Mouse (Mus musculus) heart, postnatal 0 days (tissue): Measurements from ENCODE around the gene Fam241a. TPM values are rescaled to one million over a fixed set of nuclear protein-coding genes. Genes with fewer than 3 reads are reported as not detected.

Experiments used
- ATAC-seq: fragments of 200-750 bp; cut with Nextera tagmentation; 2 replicates; pipeline ENCODE4 v1.8.0; 2017; ENCODE audit warnings: low read depth, moderate number of reproducible peaks, moderate library complexity; ENCODE audit not compliant: insufficient read depth
- DNase-seq: peaks from one replicate; pipeline ENCODE4 v3.0.0-alpha.2; 2016; ENCODE audit warnings: low spot score
- H3K27ac ChIP-seq: fragments of 300-500 bp; sonication (generic); 2 replicates; pipeline ENCODE4 v1.5.1; 2014; ENCODE audit warnings: low read depth, mild to moderate bottlenecking
- H3K27me3 ChIP-seq: fragments of 300-500 bp; sonication (generic); 2 replicates; pipeline ENCODE4 v1.6.1; 2014; ENCODE audit warnings: low read length, mixed read lengths; ENCODE audit not compliant: control insufficient read depth, insufficient read depth
- H3K36me3 ChIP-seq: fragments of 300-500 bp; sonication (generic); replicated peaks from 2 replicates; pipeline ENCODE4 v1.6.1; 2014; ENCODE audit warnings: low read length, mixed read lengths; ENCODE audit not compliant: control insufficient read depth, insufficient read depth
- H3K4me1 ChIP-seq: fragments of 300-500 bp; sonication (generic); 2 replicates; pipeline ENCODE4 v1.6.1; 2014; ENCODE audit warnings: antibody characterized with exemption; ENCODE audit not compliant: control insufficient read depth, insufficient read depth
- H3K4me2 ChIP-seq: fragments of 300-500 bp; sonication (generic); 2 replicates; pipeline ENCODE4 v1.6.1; 2014; ENCODE audit warnings: low read depth, mild to moderate bottlenecking, low read length, moderate library complexity
- H3K4me3 ChIP-seq: fragments of 300-500 bp; sonication (generic); 2 replicates; pipeline ENCODE4 v1.5.1; 2014; ENCODE audit warnings: low read depth, low read length
- H3K9ac ChIP-seq: fragments of 300-500 bp; sonication (generic); replicated peaks from 2 replicates; pipeline ENCODE4 v1.6.1; 2014; ENCODE audit warnings: low read depth, low read length, mixed read lengths
- H3K9me3 ChIP-seq: fragments of 300-500 bp; sonication (generic); replicated peaks from 2 replicates; pipeline ENCODE4 v1.6.1; 2016; ENCODE audit warnings: low read length; ENCODE audit not compliant: control insufficient read depth
- CTCF ChIP-seq: IDR thresholded peaks from 2 replicates; pipeline ENCODE4 v1.5.1; 2016; ENCODE audit warnings: antibody characterized with exemption, control low read depth, low read depth
- EP300 ChIP-seq: IDR thresholded peaks from 2 replicates; pipeline ENCODE4 v1.6.1; 2016; ENCODE audit warnings: antibody characterized with exemption, low read depth
- WGBS: fragments of 180-500 bp; shearing (Covaris S2); extraction: QIAGEN DNeasy Blood & Tissue Kit; methylation state at CpG from one replicate; pipeline ENCODE4 v1.1.7; 2014; 5-methylcytosine and 5-hydroxymethylcytosine counted together
- polyA plus RNA-seq: library from polyadenylated mRNA; unstranded; fragments of >200 nt; fragmentation: Nextera tagmentation; extraction: Ambion mirVana; gene quantifications from 2 replicates; pipeline ENCODE4 v1.2.1, GENCODE M21; 2015
- total RNA-seq: library from RNA; depleted of rRNA; stranded (reverse); fragments of >200 nt; gene quantifications from 2 replicates; pipeline ENCODE4 v1.2.3, GENCODE M21; 2014; ENCODE audit warnings: low replicate concordance; rRNA removed

The Fam241a gene
- 9.1 and 10.1 TPM in 2 replicates for total RNA-seq
- 7.8 and 8.3 TPM in 2 replicates for polyA plus RNA-seq

DNA sequence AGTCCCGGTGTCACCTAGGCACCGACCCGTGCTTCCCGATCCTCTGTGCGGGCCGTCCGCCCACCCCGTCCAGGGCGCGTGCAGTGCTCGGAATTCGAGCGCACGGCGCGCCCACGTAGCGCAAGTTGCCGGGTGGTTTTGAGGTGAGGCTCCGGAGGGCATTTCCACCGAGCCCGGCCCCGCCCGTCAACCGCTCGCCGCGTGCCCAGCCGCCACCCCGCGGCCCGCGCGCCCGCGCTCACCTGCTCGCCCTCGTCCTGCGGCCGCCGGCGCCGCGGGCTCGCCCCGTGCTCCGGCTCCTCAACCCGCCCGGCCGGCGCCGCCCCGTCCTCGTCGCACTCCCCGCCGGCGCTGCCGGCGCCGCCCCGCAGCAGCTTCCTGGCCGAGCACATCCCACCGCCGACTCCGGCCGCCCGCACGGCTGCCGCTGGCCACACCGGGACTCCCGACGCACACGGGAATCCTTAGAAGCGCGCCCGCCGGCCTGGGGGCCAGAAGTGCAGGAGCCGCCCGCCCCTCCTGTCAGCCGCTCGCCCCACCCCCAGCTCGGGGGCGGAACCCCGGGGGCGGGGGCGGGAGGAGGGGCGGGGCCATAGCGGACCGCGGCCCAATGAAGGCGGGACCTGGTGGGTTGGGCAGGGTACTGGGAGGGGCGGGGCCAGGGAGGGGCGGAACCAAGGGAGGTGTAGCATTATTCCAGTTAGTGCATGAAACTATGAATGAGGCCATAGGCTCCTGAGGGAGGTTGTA is at the start of gene Fam241a:
Fam241a (minus strand) TSS at position 533 of the 750 bp plus-strand sequence.
- Histone ChIP-seq H3K9me3 (no peaks in the 10 kb centered on the region), H3K27me3 (no peaks in the 10 kb centered on the region), H3K9ac (peak within 1 kb of the TSS; percentile 77), H3K4me3 (peak within 1 kb of the TSS; percentile 96), H3K36me3 (no peaks in the 10 kb centered on the region), H3K4me2 (peak within 1 kb of the TSS; percentile 87), H3K4me1 (peaks cover 7% of the 10 kb centered on the region; the same call in 1 of the 2 replicates), H3K27ac (peak within 1 kb of the TSS; percentile 80)
- peak; percentile 98 for ATAC-seq
- WGBS = under 1% methylated on average over 77 of the region's 94 CpGs
- DNase-seq = peak; percentile 80
- TF ChIP-seq EP300 (no peak), CTCF (no peak)

DNA sequence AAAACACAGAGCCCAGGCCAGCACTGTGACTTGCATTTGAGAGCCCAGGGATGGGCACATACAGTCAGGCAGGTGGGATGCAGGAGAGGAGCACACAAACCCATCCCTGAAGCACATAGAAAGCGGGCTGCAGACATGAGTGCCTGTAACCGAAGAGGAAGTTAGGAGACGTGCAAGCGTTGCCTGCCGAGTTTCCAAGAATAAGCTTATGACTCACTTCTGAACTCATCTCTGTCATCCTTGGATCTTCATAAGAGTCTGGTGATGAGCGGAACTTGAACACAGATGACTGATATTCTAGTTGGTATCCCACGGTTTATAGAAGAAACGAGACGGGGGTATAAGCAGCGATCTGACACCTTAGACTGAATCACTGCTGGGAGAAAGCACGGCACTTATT is 36.3 kb upstream of the Fam241a start:
- Histone ChIP-seq H3K4me1 (no peaks in the 10 kb centered on the region), H3K27me3 (no peaks in the 10 kb centered on the region), H3K9ac (no peak overlapping the region), H3K4me3 (no peak overlapping the region), H3K4me2 (no peak overlapping the region), H3K36me3 (no peaks in the 10 kb centered on the region), H3K9me3 (0 out of 2 replicates have a peak, but pooled peaks cover 2% of the 10 kb centered on the region), H3K27ac (no peak overlapping the region)
- 84% methylated on average over 11 of the region's 11 CpGs for WGBS
- DNase-seq = no peak
- TF ChIP-seq EP300 (no peak), CTCF (no peak)
- no peak for ATAC-seq

DNA sequence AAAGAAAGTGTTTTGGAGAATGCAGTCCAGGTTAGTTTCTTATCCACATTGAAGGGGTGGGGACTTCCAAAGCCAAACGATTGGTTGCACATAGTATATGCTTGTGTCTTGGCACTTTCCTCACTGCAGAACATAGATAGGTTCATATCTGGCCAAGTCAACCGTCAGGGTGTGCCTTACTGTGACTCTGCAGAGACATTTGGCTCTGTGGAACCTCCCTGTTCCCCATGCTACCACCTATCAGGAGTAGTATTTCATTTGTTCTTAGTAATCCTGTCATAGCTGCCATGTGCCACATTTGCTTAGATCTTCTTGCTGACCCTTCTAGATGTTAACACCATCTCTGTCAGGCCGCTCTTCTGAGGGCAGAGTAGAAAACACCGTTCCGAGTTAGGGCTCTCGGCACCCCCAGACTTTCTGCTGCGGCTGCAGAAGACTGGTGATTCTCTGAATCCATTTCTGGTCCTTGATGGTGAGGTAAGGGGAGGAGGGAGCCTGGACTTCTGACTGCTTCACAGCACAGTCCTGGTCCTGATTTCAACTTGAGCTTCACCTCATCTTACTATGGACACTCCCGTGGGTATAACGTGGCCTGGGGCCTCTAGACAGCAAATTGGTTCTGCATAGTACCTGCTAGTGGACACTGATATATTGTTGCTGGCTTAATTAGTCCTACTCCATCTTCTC is 34.3 kb upstream of the Fam241a start:
- no peaks in the 10 kb centered on the region for H3K4me1 ChIP-seq
- H3K4me2 ChIP-seq = no peak overlapping the region
- no peaks in the 10 kb centered on the region for H3K27me3 ChIP-seq
- no peaks in the 10 kb centered on the region for H3K9me3 ChIP-seq
- ATAC-seq (peak; percentile 70), DNase-seq (peak; percentile 20)
- H3K36me3 ChIP-seq = no peaks in the 10 kb centered on the region
- H3K27ac ChIP-seq = peak overlapping the region; percentile 66
- H3K9ac ChIP-seq = no peak overlapping the region
- TF ChIP-seq EP300 = no peak
- no peak for TF ChIP-seq CTCF
- no peak overlapping the region for H3K4me3 ChIP-seq
- WGBS = 56% methylated on average over 9 of the region's 9 CpGs

DNA sequence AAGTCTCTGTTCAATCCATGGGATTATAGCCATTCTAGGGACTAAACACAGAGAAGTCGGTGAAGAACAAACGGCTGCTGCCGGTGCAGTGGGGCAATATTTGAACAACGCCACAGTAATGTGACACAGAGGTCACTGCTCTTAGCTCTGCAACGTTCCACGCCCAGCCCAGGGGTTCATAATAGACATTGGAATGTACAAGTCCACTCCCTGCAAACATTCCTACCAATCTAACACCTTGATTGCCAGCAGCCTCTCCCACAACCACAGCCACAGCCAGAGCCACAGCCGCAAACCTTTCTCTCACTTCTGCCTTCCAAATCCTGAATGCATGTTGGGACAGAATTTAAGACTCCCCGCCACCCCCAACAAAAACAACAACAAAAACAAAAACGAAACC is 33.8 kb upstream of the Fam241a start:
- H3K9me3 ChIP-seq = no peaks in the 10 kb centered on the region
- DNase-seq (peak; percentile 48), ATAC-seq (peak; percentile 95)
- TF ChIP-seq CTCF = no peak
- no peak for TF ChIP-seq EP300
- H3K9ac ChIP-seq = no peak overlapping the region
- peak overlapping the region; percentile 66 for H3K27ac ChIP-seq
- no peaks in the 10 kb centered on the region for H3K27me3 ChIP-seq
- no peaks in the 10 kb centered on the region for H3K4me1 ChIP-seq
- no peaks in the 10 kb centered on the region for H3K36me3 ChIP-seq
- no peak overlapping the region for H3K4me2 ChIP-seq
- WGBS = 39% methylated on average over 9 of the region's 9 CpGs
- H3K4me3 ChIP-seq = no peak overlapping the region

DNA sequence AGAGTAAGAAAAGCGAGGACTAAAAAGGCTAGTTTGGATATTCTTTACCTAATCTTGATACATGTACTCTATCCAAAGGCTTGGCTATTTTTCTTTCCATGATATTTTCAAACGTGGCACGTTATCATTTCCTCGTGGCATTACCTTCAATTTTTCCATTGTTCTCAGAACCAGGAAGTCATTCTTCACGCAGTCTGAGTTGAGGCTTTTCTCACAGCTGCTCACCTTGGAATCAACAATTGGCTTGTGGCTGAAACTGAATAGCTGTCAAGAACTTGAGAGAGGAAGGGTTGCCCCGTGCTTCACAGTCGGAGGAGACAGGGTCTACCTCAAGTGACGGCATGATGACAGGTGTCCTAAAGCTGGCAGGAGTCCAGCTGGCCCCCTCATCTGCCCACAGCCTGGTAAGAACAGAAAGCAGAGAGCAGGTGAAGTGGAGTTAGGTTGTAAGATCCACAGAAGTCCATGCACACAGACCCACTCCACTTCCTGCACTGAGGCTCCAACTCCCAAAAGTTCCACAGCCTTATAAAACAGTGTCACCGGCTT is 30.6 kb upstream of the Fam241a start:
- Histone ChIP-seq H3K4me3 (no peak overlapping the region), H3K27ac (no peak overlapping the region), H3K4me2 (no peak overlapping the region), H3K36me3 (no peaks in the 10 kb centered on the region), H3K9ac (no peak overlapping the region), H3K27me3 (no peaks in the 10 kb centered on the region), H3K9me3 (no peaks in the 10 kb centered on the region), H3K4me1 (no peaks in the 10 kb centered on the region)
- TF ChIP-seq CTCF (no peak), EP300 (no peak)
- WGBS = 38% methylated on average over 9 of the region's 9 CpGs
- ATAC-seq = no peak
- DNase-seq = no peak
